Mouse (Mus musculus) megakaryocyte, embryonic 14.5 days (primary cell): ENCODE measurements around the gene Arpc1a.

ENCODE experiments used
- FLI1 ChIP-seq: IDR thresholded peaks from 2 replicates; pipeline ENCODE4 v1.6.1; 2012; ENCODE audit warnings: low read length, inconsistent platforms, mixed read lengths
- GATA1 ChIP-seq: IDR thresholded peaks from 3 replicates; pipeline ENCODE4 v1.6.1; 2012; ENCODE audit warnings: mixed read lengths, low read length, inconsistent platforms, borderline replicate concordance

GRCm38 (mm10) chr5:145115736-145116135 lies 32.1 kb downstream of the Arpc1a start:
- no peak for TF ChIP-seq FLI1
- no peak for TF ChIP-seq GATA1
